Mouse (Mus musculus) thymus, postnatal 14 days (tissue): ENCODE measurements at regions not wholly inside any gene's neighbourhood (a gene's known extent, or its start where the extent isn't known, plus 50 kb on each side); places are given as distances from the start of the nearest gene placed in this dataset.
"Not testable (repeated sequence)": the region's sequence is repeated elsewhere in the genome, so short reads cannot be mapped to it uniquely, and the experiment has no call there.

ENCODE experiments used
- DNase-seq: peaks from one replicate; pipeline ENCODE4 v3.0.0; 2021

- DNase-seq: no peak
Observed at GRCm38 (mm10) chr7:73827549-73827948, 87.4 kb downstream of the Fam174b start.

- DNase-seq: no peak
Observed at GRCm38 (mm10) chr7:73830581-73830980, 90.5 kb downstream of the Fam174b start.

GRCm38 (mm10) chr7:73840381-73840780 is 100.3 kb downstream of the Fam174b start:
- no peak for DNase-seq

- no peak for DNase-seq
Observed at GRCm38 (mm10) chr7:73852184-73852583, 112.1 kb downstream of the Fam174b start.

GRCm38 (mm10) chr7:73853296-73853950 is 113.3 kb downstream of the Fam174b start:
- not testable (repeated sequence) for DNase-seq

- DNase-seq: peak; percentile 17
Observed at GRCm38 (mm10) chr7:73855489-73855888, 115.4 kb downstream of the Fam174b start.

- no peak for DNase-seq
Observed at GRCm38 (mm10) chr7:73856908-73857307, 116.8 kb downstream of the Fam174b start.

- DNase-seq: no peak
Observed at GRCm38 (mm10) chr7:73865086-73865485, 125.0 kb downstream of the Fam174b start.

GRCm38 (mm10) chr7:73872181-73872580 is 132.1 kb downstream of the Fam174b start:
- no peak for DNase-seq

GRCm38 (mm10) chr7:73881252-73882042 is 132.0 kb downstream of the St8sia2 start:
- DNase-seq: no peak

- no peak for DNase-seq
Observed at GRCm38 (mm10) chr7:73886152-73886551, 127.3 kb downstream of the St8sia2 start.
